14 mouse cellular contexts compared by ENCODE assay signal in genomic region chr8:108645660-108646059, GRCm38 (mm10).
"Had no signal": no experiment of that assay in that cellular context is flagged by ENCODE, and none has a peak within 500 bp of the region (broad histone marks: within the 10 kb centered on the region; RNA-seq: fewer than 3 reads in every experiment).

No protein-coding gene starts in this region.

- H3K27ac ChIP-seq: macrophage; midbrain, embryonic 13.5 days; midbrain, embryonic 15.5 days; neural tube, embryonic 12.5 days; stomach, embryonic 15.5 days had no signal

- H3K4me3 ChIP-seq: megakaryocyte, embryonic 14.5 days; midbrain, embryonic 13.5 days; midbrain, embryonic 15.5 days; neural tube, embryonic 12.5 days; stomach, embryonic 15.5 days had no signal

- H3K9ac ChIP-seq: lung, embryonic 14.5 days; midbrain, embryonic 13.5 days; midbrain, embryonic 15.5 days; neural tube, embryonic 12.5 days; stomach, embryonic 15.5 days had no signal

- DNase-seq: lung, adult 18-20 months; lung, embryonic 14.5 days; lung, postnatal 10 days; right cerebral cortex, postnatal 14 days; thymus, adult 18-20 months; thymus, postnatal 14 days; thymus, postnatal 36 days had no signal

- H3K27me3 ChIP-seq: megakaryocyte, embryonic 14.5 days; midbrain, embryonic 13.5 days; midbrain, embryonic 15.5 days; neural tube, embryonic 12.5 days; stomach, embryonic 15.5 days had no signal

- H3K9me3 ChIP-seq: megakaryocyte, embryonic 14.5 days; midbrain, embryonic 13.5 days; midbrain, embryonic 15.5 days; neural tube, embryonic 12.5 days; stomach, embryonic 15.5 days had no signal

- H3K36me3 ChIP-seq: midbrain, embryonic 13.5 days; midbrain, embryonic 15.5 days; neural tube, embryonic 12.5 days; stomach, embryonic 15.5 days had no signal

- H3K4me2 ChIP-seq: lung, embryonic 14.5 days; midbrain, embryonic 11.5 days; midbrain, embryonic 13.5 days; midbrain, embryonic 15.5 days; neural tube, embryonic 12.5 days; stomach, embryonic 15.5 days had no signal

- H3K4me1 ChIP-seq: midbrain, embryonic 13.5 days; midbrain, embryonic 15.5 days; neural tube, embryonic 12.5 days had no signal

- ATAC-seq: midbrain, embryonic 13.5 days; midbrain, embryonic 15.5 days had no signal
